Mouse (Mus musculus) right cerebral cortex, postnatal 36 days (tissue): Measurements from ENCODE around the gene Gm21905.

ENCODE experiments used
- DNase-seq, 2 experiments: peaks; one replicate each; pipeline ENCODE4 v3.0.0; 2022; ENCODE audit warnings: low spot score in 2 of 2, mixed read lengths in 1 of 2

Gene Gm21905

DNA sequence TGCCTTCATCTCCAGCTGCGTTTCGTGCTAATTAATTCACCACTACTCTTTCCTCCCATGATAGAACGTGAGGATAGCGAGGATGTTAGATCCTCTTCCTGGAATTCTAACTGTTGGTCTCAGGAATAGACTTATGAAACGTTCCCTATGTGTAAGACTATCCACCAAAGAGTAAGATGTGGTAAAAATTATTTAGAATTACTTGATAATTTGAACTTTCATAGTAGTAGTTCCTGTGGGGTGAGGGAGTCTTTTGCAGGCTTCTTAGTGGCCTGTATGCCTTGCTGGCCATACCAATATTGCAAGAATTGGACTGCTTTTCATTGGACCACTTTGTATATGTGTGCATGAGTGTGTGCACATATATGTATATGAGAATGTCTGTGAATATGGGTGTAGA, at the start of gene Gm21905:
Gene Gm21905 (minus strand): TSS at position 101 of the 400 bp plus-strand sequence.
- no peak for DNase-seq

GRCm38 (mm10) chr5:67990426-67990825, 44.2 kb upstream of the Gm21905 start:
- DNase-seq = no peak

DNA sequence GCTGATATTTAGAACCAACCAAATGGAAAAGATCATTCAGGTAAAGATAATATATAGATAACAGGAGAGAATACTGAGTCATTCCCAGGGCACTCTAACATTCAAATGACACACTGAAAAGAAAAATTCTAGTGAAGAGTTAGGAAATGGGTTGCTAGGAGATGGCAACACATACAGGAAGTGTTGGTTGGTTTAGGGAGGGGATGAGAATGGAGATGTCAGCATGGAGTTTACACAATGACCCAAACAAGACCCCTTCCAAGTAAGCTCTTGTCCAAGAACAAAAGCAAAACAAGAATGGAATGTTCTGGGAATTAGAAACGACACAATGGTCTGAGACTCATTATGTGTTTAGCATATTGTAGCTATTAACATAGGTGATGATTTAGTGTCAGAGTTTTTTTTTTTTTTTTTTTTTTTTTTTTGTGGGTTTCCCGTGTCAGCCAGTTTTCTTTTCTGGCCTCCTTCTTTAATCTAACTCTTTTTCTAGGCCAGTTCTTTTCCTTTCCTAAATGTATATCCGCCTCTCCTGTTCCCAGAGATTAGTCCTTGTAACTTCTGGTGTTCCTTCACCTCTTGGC, 35.8 kb upstream of the Gm21905 start:
- DNase-seq = no peak

- no peak for DNase-seq
These were observed 23.3 kb upstream of the Gm21905 start for GRCm38 (mm10) chr5:67969536-67969935.

- DNase-seq = peak in 1 of 2 experiments; percentile 16
These were observed 15.7 kb upstream of the Gm21905 start for GRCm38 (mm10) chr5:67961708-67962629.

DNA sequence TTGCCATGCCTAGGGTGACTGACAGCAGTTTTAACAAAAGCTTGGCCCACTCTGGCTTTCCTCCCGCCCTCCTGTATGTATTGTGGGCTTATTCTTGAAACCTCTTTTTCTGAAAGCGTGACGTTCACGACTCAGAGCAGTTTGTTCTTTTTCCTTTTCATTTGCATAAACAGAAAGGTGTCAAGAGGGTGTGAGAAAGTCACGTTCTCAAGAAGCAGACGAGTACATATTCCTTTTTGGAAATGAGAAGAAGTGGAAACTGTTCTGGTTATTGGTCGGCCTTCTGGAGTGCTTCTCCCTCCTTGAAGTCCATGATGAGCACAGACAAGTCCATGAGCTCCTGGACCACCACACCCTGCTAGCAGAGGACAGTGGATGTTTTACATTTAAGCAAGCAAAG, 9.3 kb upstream of the Gm21905 start:
- peak in 1 of 2 experiments; percentile 12 for DNase-seq

GRCm38 (mm10) chr5:67954097-67954496, 7.9 kb upstream of the Gm21905 start:
- peak in 1 of 2 experiments; percentile 7 for DNase-seq

- DNase-seq = no peak
These were observed 1.9 kb upstream of the Gm21905 start for GRCm38 (mm10) chr5:67948074-67948473.

- no peak for DNase-seq
These were observed 785 bp upstream of the Gm21905 start for GRCm38 (mm10) chr5:67947006-67947405.

- no peak for DNase-seq
These were observed 2.0 kb downstream of the Gm21905 start for GRCm38 (mm10) chr5:67944074-67944785.

GRCm38 (mm10) chr5:67943199-67943598, 3.0 kb downstream of the Gm21905 start:
- no peak for DNase-seq

GRCm38 (mm10) chr5:67941369-67941768, 4.9 kb downstream of the Gm21905 start, which contains the start of gene Gm5108:
Gene Gm5108 (plus strand): TSS chr5:67941669.
- no peak for DNase-seq

- no peak for DNase-seq
These were observed 14.6 kb downstream of the Gm21905 start for GRCm38 (mm10) chr5:67931623-67932022.

- no peak for DNase-seq
These were observed 15.6 kb downstream of the Gm21905 start for GRCm38 (mm10) chr5:67930584-67930983.

- no peak for DNase-seq
These were observed 41.7 kb downstream of the Gm21905 start for GRCm38 (mm10) chr5:67904555-67904954.

- no peak for DNase-seq
These were observed 47.3 kb downstream of the Gm21905 start for GRCm38 (mm10) chr5:67898921-67899320.

- DNase-seq = no peak
These were observed 61.6 kb downstream of the Gm21905 start for GRCm38 (mm10) chr5:67884422-67885210.

GRCm38 (mm10) chr5:67883564-67884171, 62.6 kb downstream of the Gm21905 start:
- no peak for DNase-seq
